Mouse (Mus musculus): ENCODE measurements around the gene 4930442H23Rik. TPM values are rescaled to one million over a fixed set of nuclear protein-coding genes. Genes with fewer than 3 reads are reported as not detected.
"Not testable (repeated sequence)": the region's sequence is repeated elsewhere in the genome, so short reads cannot be mapped to it uniquely, and the experiment has no call there.

4930442H23Rik gene
- total RNA-seq, 2 experiments from 2014 or later, result not detected

DNA sequence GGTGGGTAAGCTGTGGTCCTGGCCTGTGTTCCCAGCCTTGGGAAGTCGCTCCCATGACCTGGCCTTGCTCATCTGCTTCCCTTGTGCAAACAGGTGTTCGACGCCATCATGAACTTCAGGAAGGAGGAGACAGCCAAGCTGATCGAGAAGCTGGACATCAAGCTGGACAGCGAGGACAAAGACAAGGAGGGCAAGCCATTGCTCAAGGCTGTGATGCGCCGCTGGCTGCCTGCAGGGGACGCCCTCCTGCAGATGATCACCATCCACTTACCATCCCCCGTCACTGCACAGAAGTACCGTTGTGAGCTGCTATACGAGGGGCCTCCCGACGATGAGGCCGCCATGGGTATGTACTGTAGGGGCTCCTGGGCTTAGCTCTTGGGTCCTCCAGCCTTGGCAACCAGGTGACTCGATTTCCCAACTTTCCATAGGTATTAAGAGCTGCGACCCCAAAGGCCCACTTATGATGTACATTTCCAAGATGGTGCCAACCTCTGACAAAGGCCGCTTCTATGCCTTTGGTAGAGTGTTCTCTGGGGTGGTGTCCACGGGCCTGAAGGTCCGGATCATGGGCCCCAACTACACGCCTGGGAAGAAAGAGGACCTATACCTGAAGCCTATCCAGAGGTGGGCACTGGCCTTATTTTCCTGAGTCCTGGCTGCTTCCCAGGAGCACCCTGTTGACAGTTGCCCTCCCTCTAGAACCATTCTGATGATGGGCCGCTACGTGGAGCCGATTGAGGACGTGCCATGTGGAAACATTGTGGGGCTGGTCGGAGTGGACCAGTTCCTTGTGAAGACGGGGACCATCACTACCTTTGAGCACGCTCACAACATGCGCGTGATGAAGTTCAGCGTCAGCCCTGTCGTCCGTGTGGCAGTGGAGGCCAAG, 4.0 kb downstream of the 4930442H23Rik start:
- no peak for ATAC-seq (replicated peaks; ENCODE audit: low FRiP score, poor library complexity, severe bottlenecking)

- no peak for ATAC-seq (replicated peaks; ENCODE audit: low FRiP score, poor library complexity, severe bottlenecking)
Observed at GRCm38 (mm10) chr10:81178927-81179326, 4.7 kb downstream of the 4930442H23Rik start.

GRCm38 (mm10) chr10:81177958-81178712, 5.5 kb downstream of the 4930442H23Rik start:
- ATAC-seq (replicated peaks; ENCODE audit: low FRiP score, poor library complexity, severe bottlenecking), result no peak

GRCm38 (mm10) chr10:81177491-81177925, 6.1 kb downstream of the 4930442H23Rik start:
- peak; percentile 10; the same call in 1 of the 2 replicates for ATAC-seq (replicated peaks; ENCODE audit: low FRiP score, poor library complexity, severe bottlenecking)

DNA sequence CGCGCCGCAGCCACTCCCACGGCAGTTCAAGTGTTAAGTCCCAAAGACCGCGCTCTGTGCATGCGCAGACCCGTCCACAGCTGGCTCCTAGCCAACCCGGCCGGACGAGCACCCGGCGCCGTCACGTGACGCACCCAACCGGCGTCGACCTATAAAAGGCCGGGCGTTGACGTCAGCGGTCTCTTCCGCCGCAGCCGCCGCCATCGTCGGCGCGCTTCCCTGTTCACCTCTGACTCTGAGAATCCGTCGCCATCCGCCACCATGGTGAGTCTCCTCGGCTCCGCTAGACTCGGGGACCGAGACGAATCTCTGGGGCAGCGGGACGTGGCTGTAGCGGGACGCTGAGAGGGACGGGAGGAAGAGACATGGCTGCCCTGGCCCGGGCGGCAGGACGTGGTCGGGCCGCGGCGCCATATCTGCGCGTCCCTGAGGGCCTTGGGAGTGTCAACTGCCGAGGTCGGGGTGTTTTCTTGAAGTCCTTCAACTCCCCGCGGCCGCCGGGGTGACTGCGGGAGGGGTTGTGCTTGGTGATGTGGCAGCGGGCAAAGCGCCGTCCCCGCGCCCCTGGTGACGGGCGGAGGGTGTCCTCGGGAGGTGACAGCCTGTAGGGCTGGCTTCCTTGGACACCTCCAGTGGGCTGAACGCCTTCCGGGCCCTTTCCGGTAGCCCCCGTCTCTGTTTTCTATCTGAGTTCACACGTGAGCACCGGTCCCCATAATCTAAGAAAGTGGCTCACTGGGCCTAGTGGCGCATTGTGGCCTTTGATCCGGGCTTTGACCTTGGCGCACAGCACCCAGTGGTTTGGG, 7.0 kb downstream of the 4930442H23Rik start, which contains the start of gene Eef2:
Eef2 (plus strand) TSS at position 166 of the 806 bp plus-strand sequence.
- ATAC-seq (replicated peaks; ENCODE audit: low FRiP score, poor library complexity, severe bottlenecking), result peak; percentile 67

GRCm38 (mm10) chr10:81175936-81176465, 7.6 kb downstream of the 4930442H23Rik start:
- no peak; the same call in 1 of the 2 replicates for ATAC-seq (replicated peaks; ENCODE audit: low FRiP score, poor library complexity, severe bottlenecking)

- ATAC-seq (replicated peaks; ENCODE audit: low FRiP score, poor library complexity, severe bottlenecking), result peak; percentile 3; the same call in 1 of the 2 replicates
Observed at GRCm38 (mm10) chr10:81175345-81175701, 8.3 kb downstream of the 4930442H23Rik start.

DNA sequence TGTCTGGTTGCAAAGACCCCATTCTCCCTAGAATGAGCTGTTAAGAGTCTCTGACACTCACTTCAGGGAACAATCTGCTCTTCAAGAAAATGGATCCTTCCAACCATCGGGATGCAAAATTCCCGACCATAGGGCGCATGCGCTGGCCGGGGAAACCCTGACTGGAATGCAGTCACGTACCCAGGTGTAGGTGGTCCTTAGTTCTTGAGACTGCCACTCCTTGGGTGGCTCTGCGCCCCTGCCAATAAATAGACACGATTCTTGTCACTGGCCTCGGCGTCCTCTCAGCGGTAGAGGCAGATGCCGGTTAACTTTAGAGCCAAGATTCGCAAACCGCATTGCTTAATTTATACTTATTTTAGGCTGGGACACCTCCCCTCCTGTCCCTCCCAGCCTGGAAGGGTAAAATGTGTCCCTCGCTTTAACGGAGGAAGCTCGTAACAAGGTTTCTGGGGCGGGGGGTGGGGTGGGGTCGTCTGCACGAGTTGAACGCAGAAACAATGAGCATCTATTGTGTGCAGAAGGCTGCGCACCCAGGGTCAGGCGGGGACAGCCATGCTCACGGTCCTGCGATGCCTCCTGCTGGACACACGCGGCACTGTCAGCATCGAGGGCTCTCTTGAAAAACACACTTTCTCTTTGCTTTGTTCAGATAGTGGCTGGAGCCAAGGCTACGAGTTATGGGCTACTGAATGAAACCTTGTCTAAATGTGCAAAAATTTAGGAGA, 8.9 kb downstream of the 4930442H23Rik start:
- peak; percentile 64 for ATAC-seq (replicated peaks; ENCODE audit: low FRiP score, poor library complexity, severe bottlenecking)

- peak; percentile 44; the same call in 1 of the 2 replicates for ATAC-seq (replicated peaks; ENCODE audit: low FRiP score, poor library complexity, severe bottlenecking)
Observed at GRCm38 (mm10) chr10:81173132-81173531, 10.5 kb downstream of the 4930442H23Rik start.

DNA sequence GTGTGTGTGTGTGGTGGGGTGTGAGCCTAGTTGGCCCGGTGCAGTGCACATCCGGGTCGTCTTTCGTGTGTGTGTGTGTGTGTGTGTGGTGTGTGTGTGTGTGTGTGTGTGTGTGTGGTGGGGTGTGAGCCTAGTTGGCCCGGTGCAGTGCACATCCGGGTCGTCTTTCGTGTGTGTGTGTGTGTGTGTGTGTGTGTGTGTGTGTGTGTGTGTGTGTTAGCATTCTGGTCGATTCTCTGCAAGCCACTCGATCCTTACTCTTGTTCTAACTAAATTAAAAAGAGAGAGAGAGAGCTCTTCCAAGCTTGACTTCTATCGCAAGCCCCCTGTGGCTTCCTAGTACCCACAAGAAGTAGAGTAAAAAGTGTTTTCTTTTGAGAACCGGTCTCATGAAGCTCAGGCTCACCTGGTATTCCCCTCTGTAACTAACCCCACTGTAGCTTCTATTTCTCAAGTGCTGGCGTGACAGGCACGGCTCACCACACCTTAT, 14.2 kb downstream of the 4930442H23Rik start:
- not testable (repeated sequence) for ATAC-seq (replicated peaks; ENCODE audit: low FRiP score, poor library complexity, severe bottlenecking)

GRCm38 (mm10) chr10:81168521-81169244, 15.0 kb downstream of the 4930442H23Rik start:
- peak; percentile 63 for ATAC-seq (replicated peaks; ENCODE audit: low FRiP score, poor library complexity, severe bottlenecking)

- ATAC-seq (replicated peaks; ENCODE audit: low FRiP score, poor library complexity, severe bottlenecking), result peak; percentile 45
Observed at GRCm38 (mm10) chr10:81168087-81168431, 15.6 kb downstream of the 4930442H23Rik start.

DNA sequence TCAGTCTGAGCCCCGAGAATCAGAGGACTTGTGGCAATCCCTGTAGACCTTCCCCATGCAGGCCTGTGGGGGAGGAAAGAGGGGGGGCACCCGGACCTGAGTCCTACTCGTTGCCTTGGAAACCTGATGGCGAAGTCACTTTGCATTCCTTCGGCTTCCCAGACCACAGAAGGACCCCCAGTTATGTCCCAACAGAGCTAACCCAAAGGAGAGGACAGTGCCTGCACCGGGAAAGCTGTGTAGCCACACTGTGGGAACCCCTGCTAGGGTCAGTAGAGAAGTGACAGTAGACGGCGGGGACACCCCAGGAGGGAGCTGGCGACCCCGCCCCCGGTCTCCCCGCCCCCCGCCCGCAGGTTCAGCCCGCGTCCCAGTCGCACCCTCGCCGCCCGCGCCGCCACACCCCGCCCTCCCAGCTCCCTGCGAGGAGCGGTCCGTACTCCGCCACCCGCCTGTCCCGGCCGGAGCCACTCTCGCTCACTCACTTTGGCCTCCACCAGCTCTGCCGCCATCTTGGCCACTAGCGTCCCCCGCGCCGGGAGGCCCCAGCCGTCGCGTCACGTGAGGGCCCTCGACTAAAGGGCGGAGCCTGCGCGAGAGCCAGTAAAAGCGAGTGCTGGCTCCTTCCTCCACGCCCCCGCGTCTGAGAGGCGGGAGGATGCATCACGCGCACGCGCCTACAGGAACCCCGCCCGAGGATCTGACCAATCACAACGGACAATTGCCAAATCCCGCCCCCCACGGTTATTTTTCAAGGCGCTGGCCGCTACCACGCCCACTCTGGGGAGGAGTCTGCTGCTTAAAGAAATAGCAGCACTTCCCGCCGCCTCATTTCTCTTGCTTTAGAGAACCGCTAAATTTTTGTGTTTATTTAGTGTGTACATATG, 16.2 kb downstream of the 4930442H23Rik start, which contains the start of gene Pias4:
Pias4 (minus strand) TSS at position 724 of the 887 bp plus-strand sequence.
- ATAC-seq (replicated peaks; ENCODE audit: low FRiP score, poor library complexity, severe bottlenecking), result peak; percentile 93

DNA sequence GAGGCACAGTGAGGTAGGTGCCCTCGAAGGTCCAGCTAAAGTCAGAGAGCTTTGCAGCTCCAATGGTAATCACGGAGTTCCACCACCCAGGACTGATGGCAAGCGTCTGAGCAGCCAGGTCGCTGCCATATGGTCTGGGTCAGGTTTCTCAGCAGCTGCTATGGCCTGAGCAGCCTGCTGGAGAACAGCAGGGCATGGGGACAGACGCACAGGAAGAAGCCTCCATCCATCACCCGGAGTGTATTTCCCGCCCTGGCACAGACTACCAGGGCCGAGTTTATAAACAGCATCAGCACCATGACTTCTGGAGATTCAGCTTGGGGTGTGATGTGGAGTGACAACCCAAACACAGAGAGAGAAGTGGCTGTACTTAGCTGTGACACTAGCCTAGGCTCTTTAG, 18.5 kb downstream of the 4930442H23Rik start:
- no peak for ATAC-seq (replicated peaks; ENCODE audit: low FRiP score, poor library complexity, severe bottlenecking)

DNA sequence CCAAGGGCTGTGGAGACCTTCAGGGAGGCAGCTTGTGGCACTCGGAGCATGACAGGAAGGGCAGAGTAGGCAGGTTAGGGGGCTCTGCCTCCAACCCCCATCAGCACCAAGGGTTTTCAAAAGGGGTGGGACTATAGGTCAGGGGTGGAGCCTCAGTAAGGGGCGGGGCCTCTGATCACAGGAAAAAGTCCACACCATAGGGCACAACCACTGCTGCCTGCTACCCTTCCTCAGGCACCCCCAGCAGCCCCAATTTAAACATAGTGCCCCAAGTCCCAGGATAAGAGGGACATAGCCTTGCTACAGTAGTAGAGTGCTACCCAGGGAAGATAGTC, 21.4 kb downstream of the 4930442H23Rik start:
- 0 out of 2 replicates have a peak, but pooled peaks have one; percentile 16 for ATAC-seq (replicated peaks; ENCODE audit: low FRiP score, poor library complexity, severe bottlenecking)

DNA sequence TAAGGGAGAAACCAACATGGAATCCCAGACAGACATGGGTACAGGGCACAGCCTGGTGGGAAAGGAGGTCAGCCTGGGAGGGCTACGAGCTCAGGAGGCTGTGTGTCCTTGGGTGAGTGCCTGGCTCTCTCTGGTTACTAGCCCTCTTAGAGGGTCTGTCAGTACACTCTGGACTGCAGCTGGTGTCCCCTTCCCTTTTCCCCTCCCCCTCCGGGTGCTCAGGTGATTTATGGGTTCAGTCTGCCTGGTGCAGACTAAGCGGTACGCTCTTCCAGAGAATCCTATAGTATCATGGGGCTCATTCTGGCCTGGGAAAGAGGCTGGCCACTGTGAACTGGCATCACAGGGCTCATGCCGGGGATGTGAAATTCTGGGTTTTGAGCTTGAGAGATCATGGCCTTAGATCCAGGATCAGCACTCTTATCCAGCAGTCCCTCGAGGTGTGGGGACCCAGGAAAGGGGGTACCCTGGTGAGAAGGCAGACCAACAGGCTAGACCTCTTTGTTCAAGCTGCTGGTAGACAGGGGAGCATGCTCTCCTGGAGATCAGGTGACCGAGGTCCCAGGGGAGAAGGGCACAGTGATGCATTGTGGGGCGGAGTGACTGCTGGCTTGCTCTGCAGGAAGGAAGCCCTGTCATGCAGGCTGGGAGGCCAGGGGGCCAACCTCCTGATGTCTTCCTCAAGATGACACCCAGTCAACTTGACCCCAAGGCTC, 21.9 kb downstream of the 4930442H23Rik start:
- 0 out of 2 replicates have a peak, but pooled peaks have one; percentile 4 for ATAC-seq (replicated peaks; ENCODE audit: low FRiP score, poor library complexity, severe bottlenecking)

Measured in erythroblast, adult 5-6 weeks (primary cell).